In the genomic region with DNA sequence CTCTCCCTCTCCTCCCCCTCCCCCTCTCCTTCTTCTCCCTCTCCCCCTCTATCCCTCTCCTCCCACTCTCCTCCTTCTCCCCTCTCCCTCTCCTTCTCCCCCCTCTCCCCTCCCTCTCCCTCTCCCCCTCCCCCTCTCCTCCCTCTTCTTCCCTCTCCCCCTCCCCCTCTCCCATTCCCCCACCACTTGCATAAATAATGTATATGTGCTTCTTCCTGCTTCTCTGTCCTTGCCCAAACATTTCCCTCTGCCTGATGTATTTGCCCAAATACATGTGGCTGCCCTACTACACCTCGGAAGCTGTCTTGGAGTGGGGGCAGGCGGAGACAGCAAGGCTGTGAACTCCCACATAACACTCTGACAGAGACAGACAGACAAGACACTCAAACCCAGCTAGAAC, we compare ENCODE assay signal across 26 mouse cellular contexts.
DNase-seq lines count a peak whose midpoint lies in the region; ATAC-seq and TF ChIP-seq lines count a peak whose summit lies in the region.
"Had no signal": no experiment of that assay in that cellular context is flagged by ENCODE, and none has a peak within 500 bp of the region (broad histone marks: within the 10 kb centered on the region; RNA-seq: fewer than 3 reads in every experiment).

No protein-coding gene starts in this region.

- H3K4me2 ChIP-seq in hindbrain, embryonic 13.5 days: no peak overlapping the region
- H3K4me2 ChIP-seq in midbrain, embryonic 16.5 days (ENCODE audit: low read length): no peak overlapping the region
- H3K4me2 ChIP-seq: embryonic facial prominence, embryonic 13.5 days; embryonic facial prominence, embryonic 15.5 days; forebrain, embryonic 12.5 days had no signal

- WGBS in hindbrain, embryonic 13.5 days: 70% methylated on average over 2 of the region's 2 CpGs
- 69% methylated on average over 2 of the region's 2 CpGs for WGBS in midbrain, embryonic 16.5 days

- H3K27ac ChIP-seq in ES-E14 (ENCODE audit: insufficient read depth, low read depth, low read length, poor library complexity, severe bottlenecking): peak overlapping the region; percentile 27; the same call in 1 of the 2 replicates
- no peak overlapping the region for H3K27ac ChIP-seq in hindbrain, embryonic 13.5 days
- H3K27ac ChIP-seq in midbrain, embryonic 16.5 days (ENCODE audit: low read length): no peak overlapping the region
- H3K27ac ChIP-seq: embryonic facial prominence, embryonic 13.5 days; embryonic facial prominence, embryonic 15.5 days; forebrain, embryonic 10.5 days; forebrain, embryonic 12.5 days had no signal

- H3K4me1 ChIP-seq in ES-E14 (ENCODE audit: control insufficient read depth in 2 of 2, insufficient read depth in 2 of 2, low read length in 2 of 2, poor library complexity in 1 of 2): peaks cover 6 to 31% of the 10 kb centered on the region in 2 experiments
- H3K4me1 ChIP-seq in hindbrain, embryonic 13.5 days (replicated peaks): peaks cover 36% of the 10 kb centered on the region
- peaks cover 19% of the 10 kb centered on the region for H3K4me1 ChIP-seq in midbrain, embryonic 16.5 days (ENCODE audit: control insufficient read depth, insufficient read depth, low read length)

- no peaks in the 10 kb centered on the region for H3K9me3 ChIP-seq in ES-E14 (ENCODE audit: control insufficient read depth, insufficient read depth, low read depth, low read length)
- H3K9me3 ChIP-seq in hindbrain, embryonic 13.5 days: no peaks in the 10 kb centered on the region
- no peaks in the 10 kb centered on the region for H3K9me3 ChIP-seq in midbrain, embryonic 16.5 days (replicated peaks; ENCODE audit: control insufficient read depth, low read length, poor library complexity, severe bottlenecking)
- H3K9me3 ChIP-seq: embryonic facial prominence, embryonic 13.5 days; embryonic facial prominence, embryonic 15.5 days; forebrain, embryonic 12.5 days had no signal

- no peak for ATAC-seq in hindbrain, embryonic 13.5 days (ENCODE audit: low FRiP score)
- no peak for ATAC-seq in midbrain, embryonic 16.5 days
- ATAC-seq: CD4-positive, CD25-positive, alpha-beta regulatory T cell, adult 4 months; forebrain, embryonic 14.5 days; forebrain, embryonic 16.5 days had no signal

- H3K27me3 ChIP-seq in hindbrain, embryonic 13.5 days: peaks cover 68% of the 10 kb centered on the region
- peaks cover 10% of the 10 kb centered on the region for H3K27me3 ChIP-seq in midbrain, embryonic 16.5 days (ENCODE audit: control insufficient read depth, insufficient read depth, low read depth, low read length)
- H3K27me3 ChIP-seq: CH12.LX had no signal

- in situ Hi-C loops in ES-E14 (cut with MboI; ENCODE audit: low sequenced_read_pairs in 2 of 2, unreplicated experiment in 2 of 2): no loop called here

- no peak overlapping the region for H3K4me3 ChIP-seq in ES-E14 (ENCODE audit: insufficient read depth in 1 of 2, low read depth in 1 of 2, low read length in 2 of 2, poor library complexity in 1 of 2, severe bottlenecking in 1 of 2)
- no peak overlapping the region for H3K4me3 ChIP-seq in hindbrain, embryonic 13.5 days
- H3K4me3 ChIP-seq in midbrain, embryonic 16.5 days (ENCODE audit: low read depth, low read length): no peak overlapping the region
- H3K4me3 ChIP-seq: embryonic facial prominence, embryonic 13.5 days; embryonic facial prominence, embryonic 15.5 days; erythroblast, embryonic 14.5 days; forebrain, embryonic 10.5 days; forebrain, embryonic 12.5 days had no signal

- H3K36me3 ChIP-seq in ES-E14 (ENCODE audit: control insufficient read depth, insufficient read depth, low read length, poor library complexity, severe bottlenecking): no peaks in the 10 kb centered on the region
- H3K36me3 ChIP-seq in hindbrain, embryonic 13.5 days: no peaks in the 10 kb centered on the region
- no peaks in the 10 kb centered on the region for H3K36me3 ChIP-seq in midbrain, embryonic 16.5 days (ENCODE audit: control insufficient read depth, insufficient read depth, low read length)
- H3K36me3 ChIP-seq: embryonic facial prominence, embryonic 13.5 days; embryonic facial prominence, embryonic 15.5 days; forebrain, embryonic 10.5 days; forebrain, embryonic 12.5 days had no signal

- peak; percentile 40 for DNase-seq in retina, postnatal 1 day
- no peak for DNase-seq in retina, embryonic 14.5 days (ENCODE audit: low spot score)
- DNase-seq in ES-E14 (ENCODE audit: low read depth, low spot score) (no peak), ZHBTc4 (ENCODE audit: low read depth, low spot score) (peak; percentile 53)
- no peak for DNase-seq in ovary, postnatal 36 days (ENCODE audit: low spot score)
- DNase-seq: adrenal gland, adult 2 months; adrenal gland, postnatal 14 days; adrenal gland, postnatal 36 days; B cell, adult 2 months; cerebellum, adult 11-12 months; cerebellum, adult 2 months; cerebellum, adult 9-10 months; cerebellum, postnatal 14 days; cerebellum, postnatal 36 days; embryo, embryonic 11 days had no signal

- H3K9ac ChIP-seq in ES-E14 (ENCODE audit: insufficient read depth, low read depth, low read length, poor library complexity, severe bottlenecking): no peak overlapping the region
- H3K9ac ChIP-seq in hindbrain, embryonic 13.5 days: no peak overlapping the region
- H3K9ac ChIP-seq in midbrain, embryonic 16.5 days (ENCODE audit: low read depth, low read length): no peak overlapping the region
- H3K9ac ChIP-seq: embryonic facial prominence, embryonic 13.5 days; embryonic facial prominence, embryonic 15.5 days; forebrain, embryonic 12.5 days had no signal

TF ChIP-seq in ES-E14, 5 proteins besides CTCF, POLR2A, EP300 and RAD21:
- no peak for TF ChIP-seq MAFK (IDR thresholded peaks at IDR 0.05; ENCODE audit: insufficient read depth, low read depth, low read length)
- no peak for TF ChIP-seq ZC3H11A (IDR thresholded peaks at IDR 0.05; ENCODE audit: borderline replicate concordance, low read depth, low read length)
- no peak for TF ChIP-seq HCFC1 (IDR thresholded peaks at IDR 0.05; ENCODE audit: borderline replicate concordance, insufficient read depth, low read length)
- no peak for TF ChIP-seq CHD2 (IDR thresholded peaks at IDR 0.05; ENCODE audit: low read depth, low read length)
- no peak for TF ChIP-seq ZNF384 (IDR thresholded peaks at IDR 0.05; ENCODE audit: low read depth, low read length)

Comparison
In these comparisons a context has a peak if more than half of its experiments do, and no peak if none do; other contexts are left out.
1. DNase-seq: peak in retina, postnatal 1 day (single experiment) and ZHBTc4 (single experiment); none in retina, embryonic 14.5 days (single experiment), ES-E14 (single experiment) and ovary, postnatal 36 days (single experiment).